Mouse (Mus musculus) kidney, embryonic 16.5 days (tissue): ENCODE data around the gene Spta1. TPM values are rescaled to one million over a fixed set of nuclear protein-coding genes. Genes with fewer than 3 reads are reported as not detected.

ENCODE experiments used
- ATAC-seq: fragments of 200-750 bp; cut with Nextera tagmentation; 2 replicates; pipeline ENCODE4 v1.8.0; 2017; ENCODE audit warnings: moderate TSS enrichment; ENCODE audit not compliant: low FRiP score, low TSS enrichment
- H3K27ac ChIP-seq: fragments of 300-500 bp; sonication (generic); 2 replicates; pipeline ENCODE4 v1.5.1; 2014; ENCODE audit warnings: low read length
- H3K27me3 ChIP-seq: fragments of 300-500 bp; sonication (generic); 2 replicates; pipeline ENCODE4 v1.6.1; 2014; ENCODE audit warnings: low read length, control low read depth, mixed read lengths; ENCODE audit not compliant: insufficient read depth
- H3K36me3 ChIP-seq: fragments of 300-500 bp; sonication (generic); 2 replicates; pipeline ENCODE4 v1.6.1; 2014; ENCODE audit warnings: low read length, control low read depth, mixed read lengths; ENCODE audit not compliant: insufficient read depth
- H3K4me1 ChIP-seq: fragments of 300-500 bp; sonication (generic); 2 replicates; pipeline ENCODE4 v1.6.1; 2014; ENCODE audit warnings: low read length, control low read depth, mixed read lengths; ENCODE audit not compliant: insufficient read depth
- H3K4me2 ChIP-seq: fragments of 300-500 bp; sonication (generic); replicated peaks from 2 replicates; pipeline ENCODE4 v1.6.1; 2014; ENCODE audit warnings: low read depth, low read length
- H3K4me3 ChIP-seq: fragments of 300-500 bp; sonication (generic); 2 replicates; pipeline ENCODE4 v1.5.1; 2014; ENCODE audit warnings: mild to moderate bottlenecking, low read length
- H3K9ac ChIP-seq: fragments of 300-500 bp; sonication (generic); replicated peaks from 2 replicates; pipeline ENCODE4 v1.6.1; 2014; ENCODE audit warnings: low read length
- H3K9me3 ChIP-seq: fragments of 300-500 bp; sonication (generic); 2 replicates; pipeline ENCODE4 v1.6.1; 2016; ENCODE audit warnings: low read length, control low read depth
- WGBS: fragments of 180-500 bp; shearing (Covaris S2); extraction: QIAGEN DNeasy Blood & Tissue Kit; methylation state at CpG from one replicate; pipeline ENCODE4 v1.1.7; 2014; 5-methylcytosine and 5-hydroxymethylcytosine counted together
- polyA plus RNA-seq: library from polyadenylated mRNA; unstranded; fragments of >200 nt; fragmentation: Nextera tagmentation; extraction: Ambion mirVana; gene quantifications from 2 replicates; pipeline ENCODE4 v1.2.1, GENCODE M21; 2015

Gene Spta1
- polyA plus RNA-seq, 1 experiment from 2014 or later = 0.22 TPM

DNA sequence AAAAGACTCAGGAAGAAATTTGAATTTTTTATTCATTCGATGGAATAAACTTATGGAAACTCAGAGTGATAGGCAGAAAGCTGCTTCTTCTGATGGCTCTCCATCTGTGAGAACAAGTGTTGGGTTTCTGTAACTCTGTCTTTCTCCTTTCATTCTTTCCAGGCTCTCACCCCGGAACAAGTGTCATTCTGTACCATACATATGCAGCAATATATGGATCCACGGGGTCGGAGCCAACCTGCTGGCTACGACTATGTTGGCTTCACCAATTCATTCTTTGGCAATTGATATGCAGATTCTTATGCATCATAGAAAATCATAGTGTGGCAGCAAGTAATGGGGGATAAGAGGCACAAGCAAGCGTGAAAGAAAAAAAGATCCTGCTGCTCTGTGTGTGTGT, 74.6 kb downstream of the Spta1 start:
- H3K4me1 ChIP-seq = no peaks in the 10 kb centered on the region
- no peak overlapping the region for H3K27ac ChIP-seq
- H3K27me3 ChIP-seq = no peaks in the 10 kb centered on the region
- no peak overlapping the region for H3K4me3 ChIP-seq
- H3K36me3 ChIP-seq = no peaks in the 10 kb centered on the region
- ATAC-seq = no peak
- H3K9me3 ChIP-seq = no peaks in the 10 kb centered on the region
- WGBS = 84% methylated on average over 6 of the region's 6 CpGs
- H3K4me2 ChIP-seq = no peak overlapping the region
- no peak overlapping the region for H3K9ac ChIP-seq

DNA sequence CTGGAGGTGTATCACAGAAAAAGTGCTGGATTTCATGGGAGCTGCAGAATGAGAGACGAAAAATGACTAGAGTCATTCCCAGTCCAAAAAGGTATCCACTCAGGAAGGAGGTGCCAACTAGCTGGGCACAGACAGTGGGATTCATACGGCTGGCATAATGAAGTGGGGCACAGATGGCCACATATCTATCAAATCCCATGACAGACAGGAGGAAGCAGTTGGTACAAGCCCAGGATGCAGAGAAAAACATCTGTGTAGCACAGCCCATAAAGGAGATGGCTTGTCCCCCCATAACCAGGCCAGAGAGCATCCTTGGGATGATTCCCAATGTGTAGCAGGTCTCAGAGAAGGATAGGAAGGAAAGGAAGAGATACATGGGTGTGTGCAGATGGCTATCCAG, 77.8 kb downstream of the Spta1 start:
- Histone ChIP-seq H3K27ac (no peak overlapping the region), H3K27me3 (no peaks in the 10 kb centered on the region), H3K4me2 (no peak overlapping the region), H3K9me3 (no peaks in the 10 kb centered on the region), H3K36me3 (no peaks in the 10 kb centered on the region), H3K4me3 (no peak overlapping the region), H3K9ac (no peak overlapping the region), H3K4me1 (no peaks in the 10 kb centered on the region)
- no peak for ATAC-seq
- 76% methylated on average over 2 of the region's 2 CpGs for WGBS

DNA sequence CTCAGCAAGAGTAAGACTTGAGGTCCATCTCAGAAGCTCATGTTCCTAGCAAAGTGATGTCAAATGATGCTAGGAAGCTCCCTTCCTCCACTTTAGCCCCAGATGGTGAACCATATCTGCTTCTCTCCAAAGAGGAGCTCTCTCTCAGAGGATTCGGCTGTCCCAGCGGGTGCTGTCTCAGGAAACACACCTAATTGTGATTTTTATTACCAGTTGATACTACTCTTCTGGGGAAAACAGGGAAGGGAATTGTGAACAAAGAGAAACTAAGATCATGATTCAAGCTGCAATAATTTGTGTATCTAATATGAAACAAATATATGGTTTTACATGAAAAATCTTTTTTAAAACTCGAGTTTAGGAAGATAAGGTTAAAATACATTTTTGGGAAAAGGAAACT, 79.4 kb downstream of the Spta1 start, which contains the start of gene Olfr419:
Olfr419 (minus strand) TSS at position 101 of the 400 bp plus-strand sequence.
- no peaks in the 10 kb centered on the region for H3K9me3 ChIP-seq
- no peak within 1 kb of the TSS for H3K9ac ChIP-seq
- H3K4me3 ChIP-seq = no peak within 1 kb of the TSS
- no peaks in the 10 kb centered on the region for H3K4me1 ChIP-seq
- no peak within 1 kb of the TSS for H3K27ac ChIP-seq
- no peak for ATAC-seq
- WGBS = 65% methylated on average over 3 of the region's 3 CpGs
- no peaks in the 10 kb centered on the region for H3K36me3 ChIP-seq
- no peaks in the 10 kb centered on the region for H3K27me3 ChIP-seq
- no peak within 1 kb of the TSS for H3K4me2 ChIP-seq

DNA sequence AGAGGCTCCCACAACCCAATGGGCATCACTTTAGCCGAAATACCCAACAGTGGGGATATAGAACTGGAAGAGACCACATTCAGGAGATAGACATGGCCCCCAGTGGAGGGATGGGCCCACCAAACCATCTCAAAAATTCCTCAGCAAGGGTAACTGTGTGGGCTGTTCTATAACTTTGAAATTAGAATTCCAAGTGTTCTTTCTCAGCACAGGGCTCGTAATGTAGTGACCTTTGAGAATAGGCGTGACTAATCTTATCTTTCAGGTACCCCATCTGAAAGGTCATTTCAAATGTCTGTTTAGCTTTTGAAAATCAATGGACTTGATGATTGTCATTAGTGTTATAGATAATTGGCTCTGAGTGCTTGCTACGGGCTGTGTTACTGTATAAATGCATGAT, 95.2 kb downstream of the Spta1 start:
- WGBS = 92% methylated on average over 4 of the region's 4 CpGs
- no peak overlapping the region for H3K27ac ChIP-seq
- H3K9me3 ChIP-seq = no peaks in the 10 kb centered on the region
- H3K4me2 ChIP-seq = no peak overlapping the region
- ATAC-seq = no peak
- H3K36me3 ChIP-seq = no peaks in the 10 kb centered on the region
- no peak overlapping the region for H3K4me3 ChIP-seq
- H3K27me3 ChIP-seq = no peaks in the 10 kb centered on the region
- H3K9ac ChIP-seq = no peak overlapping the region
- no peaks in the 10 kb centered on the region for H3K4me1 ChIP-seq

DNA sequence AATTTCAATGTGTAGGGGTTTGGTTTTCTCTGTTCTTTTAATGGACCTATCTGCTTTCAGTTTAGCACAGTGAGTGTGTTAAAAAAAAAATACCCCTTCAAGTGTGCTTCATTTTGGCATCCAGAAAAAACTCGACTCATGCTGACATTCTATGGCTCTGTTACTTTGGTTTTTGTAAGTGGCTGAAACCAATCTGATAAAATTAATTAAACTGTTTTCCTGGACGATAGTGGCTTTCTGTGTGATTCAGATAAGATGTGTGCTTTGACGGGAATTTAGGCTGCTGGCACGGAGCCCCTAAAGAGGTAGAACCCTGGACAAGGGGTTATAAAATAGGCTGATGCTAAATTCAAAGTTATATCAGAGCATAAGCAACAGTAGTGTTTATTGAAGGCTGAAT, 96.6 kb downstream of the Spta1 start:
- no peaks in the 10 kb centered on the region for H3K27me3 ChIP-seq
- no peaks in the 10 kb centered on the region for H3K9me3 ChIP-seq
- WGBS = 71% methylated on average over 4 of the region's 4 CpGs
- no peaks in the 10 kb centered on the region for H3K36me3 ChIP-seq
- H3K4me1 ChIP-seq = no peaks in the 10 kb centered on the region
- H3K4me3 ChIP-seq = no peak overlapping the region
- H3K9ac ChIP-seq = no peak overlapping the region
- H3K4me2 ChIP-seq = no peak overlapping the region
- no peak overlapping the region for H3K27ac ChIP-seq
- ATAC-seq = no peak

DNA sequence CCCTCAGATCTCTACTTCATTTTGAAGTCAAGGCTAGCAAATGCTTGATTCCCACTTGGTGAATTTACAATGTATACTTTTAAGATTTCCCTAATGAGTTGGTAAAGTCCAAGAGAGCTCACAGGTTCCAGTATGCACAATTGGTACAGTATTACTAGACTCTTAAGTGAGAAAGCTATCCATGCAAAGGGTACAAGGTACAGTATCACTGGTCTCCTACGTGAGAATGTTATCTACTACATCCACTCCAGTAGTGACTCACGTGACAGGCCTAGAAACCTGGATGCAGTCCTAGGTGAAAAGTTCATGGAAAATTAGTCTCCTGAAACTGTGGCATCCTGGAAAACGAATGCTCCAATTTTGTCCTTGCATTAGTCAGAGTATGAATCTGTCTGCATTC, 98.1 kb downstream of the Spta1 start:
- H3K4me3 ChIP-seq = no peak overlapping the region
- no peaks in the 10 kb centered on the region for H3K27me3 ChIP-seq
- no peak overlapping the region for H3K4me2 ChIP-seq
- H3K27ac ChIP-seq = no peak overlapping the region
- no peaks in the 10 kb centered on the region for H3K36me3 ChIP-seq
- 74% methylated on average over 3 of the region's 3 CpGs for WGBS
- H3K4me1 ChIP-seq = no peaks in the 10 kb centered on the region
- no peaks in the 10 kb centered on the region for H3K9me3 ChIP-seq
- ATAC-seq = no peak
- no peak overlapping the region for H3K9ac ChIP-seq

Other genes starting within 250 kb of the Spta1 start
- 2.9 and 3.1 TPM in 2 replicates for gene Mndal, start 230.3 kb upstream of the Spta1 start, polyA plus RNA-seq
- gene Ifi203, start 230.1 kb upstream of the Spta1 start, polyA plus RNA-seq = 0.66 and 0.92 TPM in 2 replicates
- not detected in 2 replicates for gene Ifi202b, start 190.0 kb upstream of the Spta1 start, polyA plus RNA-seq
- 0.10 and 0.17 TPM in 2 replicates for gene Ifi205, start 141.0 kb upstream of the Spta1 start, polyA plus RNA-seq
- gene Olfr433, start 132.1 kb upstream of the Spta1 start, polyA plus RNA-seq = 0.05 and 0.06 TPM in 2 replicates
- gene Olfr432, start 123.6 kb upstream of the Spta1 start, polyA plus RNA-seq = not detected in 2 replicates
- not detected in 2 replicates for gene Olfr430, start 106.2 kb upstream of the Spta1 start, polyA plus RNA-seq
- not detected in 2 replicates for gene Olfr429, start 88.4 kb upstream of the Spta1 start, polyA plus RNA-seq
- gene Olfr427, start 75.9 kb upstream of the Spta1 start, polyA plus RNA-seq = not detected in 2 replicates
- gene Olfr231, start 51.6 kb upstream of the Spta1 start, polyA plus RNA-seq = not detected in 2 replicates
- not detected in 2 replicates for gene Olfr424, start 41.3 kb upstream of the Spta1 start, polyA plus RNA-seq
- gene Olfr420, start 17.1 kb upstream of the Spta1 start, polyA plus RNA-seq = not detected in 2 replicates
- not detected in 2 replicates for gene Olfr419, start 79.3 kb downstream of the Spta1 start, polyA plus RNA-seq
- not detected in 2 replicates for gene Mptx1, start 157.7 kb downstream of the Spta1 start, polyA plus RNA-seq
- gene Olfr417, start 192.3 kb downstream of the Spta1 start, polyA plus RNA-seq = not detected in 2 replicates
- gene Olfr248, start 218.3 kb downstream of the Spta1 start, polyA plus RNA-seq = not detected in 2 replicates